Mouse (Mus musculus): Measurements from ENCODE around the gene Slc35b1.
A peak's percentile ranks its signal among the peaks of the same experiment; 100 is the strongest.
"Not testable (repeated sequence)": the region's sequence is repeated elsewhere in the genome, so short reads cannot be mapped to it uniquely, and the experiment has no call there.

The Slc35b1 gene

DNA sequence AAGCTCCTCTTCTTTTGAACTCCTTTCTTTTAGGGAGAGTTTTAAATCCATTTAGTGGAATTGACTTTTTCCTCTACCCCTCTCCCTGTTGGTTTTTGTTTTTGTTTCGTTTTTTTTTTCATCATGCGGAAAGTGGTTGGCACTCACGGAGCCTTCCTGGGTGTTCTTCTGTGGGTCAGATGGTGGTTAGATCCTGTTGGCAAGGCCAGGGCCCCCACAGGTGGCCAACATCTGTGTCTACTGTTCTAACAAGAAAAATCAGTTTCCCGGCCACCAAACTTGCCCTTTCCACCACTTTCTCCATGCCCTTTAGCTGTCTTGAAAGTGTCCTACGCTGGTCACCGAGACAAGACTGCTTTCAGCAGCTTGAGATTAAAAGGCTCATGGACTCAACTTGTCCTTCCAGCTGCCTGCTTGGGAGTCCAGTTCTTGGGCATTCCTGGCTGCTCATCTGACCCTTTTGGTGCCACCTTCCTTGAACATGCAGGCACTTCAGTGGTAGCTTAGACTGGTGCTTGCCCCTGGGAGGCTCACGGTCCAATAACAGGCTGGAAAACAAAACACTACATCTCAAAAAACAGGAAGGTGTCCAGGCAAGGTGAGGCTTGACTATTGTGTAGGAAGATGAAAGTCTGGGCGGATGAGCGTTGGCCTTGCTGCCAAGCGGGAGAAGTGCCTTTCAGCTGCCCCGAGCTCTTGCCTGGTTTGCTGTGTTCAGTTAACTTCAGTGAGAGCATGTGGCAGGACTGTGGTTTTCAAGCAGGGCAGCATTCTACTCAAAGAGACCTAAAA is 8.4 kb downstream of the Slc35b1 start:
- no peak for DNase-seq (ENCODE audit: extremely low spot score, low read depth, low spot score)

DNA sequence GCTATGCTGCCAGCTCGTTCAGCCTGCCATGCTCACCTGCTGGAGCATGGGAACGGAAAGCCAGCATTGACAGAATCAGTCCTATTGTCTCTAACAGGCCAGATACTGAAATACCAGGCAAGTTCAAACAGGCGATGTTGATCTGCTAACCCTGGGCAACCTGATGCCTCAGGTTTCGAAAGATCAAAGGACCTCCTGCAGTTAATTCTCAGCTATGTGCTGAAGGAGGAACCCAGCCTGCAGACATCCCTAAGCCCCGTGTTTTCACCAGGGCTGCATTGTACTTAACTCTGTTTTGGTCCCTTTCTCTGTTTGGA is 9.0 kb downstream of the Slc35b1 start:
- DNase-seq (ENCODE audit: extremely low spot score, low read depth, low spot score), result no peak

DNA sequence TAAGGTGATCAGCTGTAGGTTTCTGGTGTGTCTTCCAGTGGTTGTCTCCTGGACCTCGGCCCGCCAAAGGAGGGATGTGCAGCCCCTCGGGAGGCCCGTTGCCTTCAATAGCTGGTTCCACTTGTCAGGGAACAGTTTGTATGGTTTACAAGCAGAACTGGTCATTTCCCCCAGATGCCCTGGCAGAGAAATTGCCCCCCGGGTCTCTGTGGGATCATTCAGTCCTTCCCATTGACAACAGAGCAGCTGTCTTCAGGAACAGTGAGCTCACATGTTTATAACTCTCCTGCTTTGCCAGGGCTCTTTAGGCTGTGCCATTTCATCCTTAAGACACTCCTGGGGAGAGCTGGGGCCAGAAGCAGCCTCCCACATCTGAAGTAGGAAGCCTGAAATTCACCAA is 9.6 kb downstream of the Slc35b1 start:
- no peak for DNase-seq (ENCODE audit: extremely low spot score, low read depth, low spot score)

DNA sequence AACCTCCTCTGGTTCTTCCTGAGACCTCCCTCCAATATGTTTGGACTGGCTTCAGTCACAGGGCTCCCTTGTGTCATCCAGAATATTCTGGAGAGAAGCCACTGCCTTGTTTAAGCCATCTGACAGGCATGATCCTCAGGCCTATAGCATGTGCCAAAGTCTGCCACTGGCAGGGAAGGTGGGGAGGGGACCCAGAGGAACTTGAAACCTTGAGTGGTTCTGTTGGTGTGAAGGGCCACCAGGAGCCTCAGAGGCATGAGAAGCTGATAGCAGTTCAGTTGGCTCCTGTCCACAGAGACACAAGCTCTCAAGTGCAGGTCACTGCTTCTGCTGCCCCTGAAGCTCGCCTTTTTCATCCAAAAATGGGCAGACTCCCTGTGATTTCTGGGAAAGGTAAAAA is 12.1 kb downstream of the Slc35b1 start:
- DNase-seq (ENCODE audit: extremely low spot score, low read depth, low spot score), result no peak

DNA sequence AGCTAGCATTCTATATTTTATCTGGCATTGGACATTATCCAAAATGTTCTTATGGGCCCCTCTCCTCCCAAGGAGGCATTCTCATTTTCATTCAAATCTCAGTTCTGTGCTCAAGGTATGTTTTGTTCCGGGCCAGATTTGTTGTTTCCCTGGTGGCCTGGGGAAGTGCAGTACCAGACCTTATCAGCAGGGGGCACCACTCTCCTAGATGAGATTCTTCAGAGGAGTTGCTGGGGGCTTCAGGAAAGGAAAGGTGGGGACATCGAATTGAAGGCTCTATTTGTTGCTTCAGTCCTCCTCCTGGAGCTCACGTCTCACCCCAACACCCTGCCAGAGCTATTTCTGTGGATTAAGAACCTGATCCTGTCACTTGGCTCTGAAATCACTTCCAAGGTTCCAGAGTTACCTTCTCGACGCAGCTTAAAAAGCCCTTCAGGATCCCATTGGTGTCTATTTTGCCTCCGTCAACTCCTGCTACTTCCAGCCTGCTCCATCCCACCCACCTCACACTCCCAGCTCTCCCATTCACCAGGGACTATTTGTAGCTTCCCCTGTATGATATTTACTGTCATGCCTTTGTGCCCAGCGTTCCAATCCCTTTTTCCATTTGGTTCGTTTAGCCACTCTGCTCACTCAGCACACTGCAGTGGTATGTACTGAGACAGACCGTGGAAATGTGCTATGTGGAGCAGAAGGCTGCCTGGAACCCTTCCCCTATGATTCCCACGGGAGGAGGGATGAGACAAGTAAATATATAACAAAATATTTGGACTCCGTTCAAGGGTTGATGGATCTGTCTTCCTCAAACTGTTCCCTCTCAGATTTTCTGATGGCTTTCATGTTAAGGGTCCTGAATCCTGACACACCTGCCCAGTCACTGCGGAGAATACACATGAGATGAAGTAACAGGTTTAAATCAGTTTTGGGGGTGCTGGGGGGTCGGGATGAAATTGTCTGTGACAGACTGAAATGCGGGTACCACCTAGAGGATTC is 13.6 kb downstream of the Slc35b1 start:
- DNase-seq (ENCODE audit: extremely low spot score, low read depth, low spot score), result no peak

DNA sequence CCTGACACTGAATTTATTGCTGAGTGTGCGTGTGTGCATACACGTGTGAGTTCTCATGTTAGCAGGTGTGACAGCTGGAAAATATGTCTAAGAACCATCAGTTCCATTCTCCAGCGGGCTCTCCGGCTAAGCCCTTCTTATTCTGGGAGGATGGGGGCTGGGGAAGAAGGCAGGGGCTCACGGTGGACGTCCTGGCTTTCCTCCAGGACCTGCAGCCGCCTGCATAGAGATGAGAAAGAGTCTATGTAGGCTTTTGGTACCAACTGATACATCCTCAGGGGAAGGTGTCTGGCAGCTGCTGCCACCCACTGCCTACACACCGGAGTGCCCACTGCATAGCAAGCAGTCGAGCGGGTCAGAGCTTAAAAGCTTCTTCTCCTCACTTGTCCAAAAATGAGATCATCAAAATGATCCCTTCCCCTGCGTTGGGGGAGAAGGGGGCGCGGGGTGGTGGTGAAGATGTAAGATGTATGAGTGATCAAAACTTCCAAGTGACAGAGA is 15.1 kb downstream of the Slc35b1 start:
- DNase-seq (ENCODE audit: extremely low spot score, low read depth, low spot score), result no peak

DNA sequence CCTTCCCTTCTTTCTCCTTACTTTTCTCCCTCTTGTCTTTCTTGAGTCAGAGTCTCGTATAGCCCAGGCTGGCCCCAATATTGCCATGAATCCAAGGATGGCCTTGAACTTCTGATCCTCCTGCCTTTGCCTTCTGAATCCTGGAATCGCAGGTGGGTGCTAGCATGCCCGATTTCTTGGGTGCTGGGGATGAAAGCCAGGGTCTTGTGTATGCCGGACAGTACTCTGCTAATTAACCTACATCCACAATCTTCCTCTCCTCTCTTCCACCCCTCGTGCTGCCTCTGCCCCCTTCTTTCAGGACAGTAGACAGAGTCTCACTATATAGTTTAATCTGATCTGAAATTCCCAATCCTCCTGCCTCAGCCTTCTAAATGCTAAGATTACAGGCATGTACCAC is 17.1 kb downstream of the Slc35b1 start:
- DNase-seq (ENCODE audit: extremely low spot score, low read depth, low spot score), result no peak

DNA sequence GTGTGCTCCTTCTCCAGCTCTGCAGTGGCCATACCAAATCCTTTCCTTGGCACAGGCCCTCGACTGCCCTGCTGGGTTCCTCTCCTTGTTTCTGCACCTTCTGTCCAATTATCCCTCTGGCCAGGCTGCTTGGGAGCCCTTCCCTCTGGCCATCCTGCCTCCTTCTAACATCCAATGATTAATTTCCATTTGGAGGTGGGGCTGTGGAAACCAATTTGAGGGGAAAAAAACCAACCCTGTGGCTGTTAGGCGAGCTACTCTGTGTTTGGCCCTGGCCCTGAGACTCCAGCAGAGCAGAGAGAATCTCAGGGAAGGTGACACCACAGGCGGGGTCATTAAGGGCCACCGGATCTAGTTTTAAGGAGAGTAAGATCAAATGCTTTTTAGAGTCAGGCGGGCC is 17.7 kb downstream of the Slc35b1 start:
- DNase-seq (ENCODE audit: extremely low spot score, low read depth, low spot score), result no peak

DNA sequence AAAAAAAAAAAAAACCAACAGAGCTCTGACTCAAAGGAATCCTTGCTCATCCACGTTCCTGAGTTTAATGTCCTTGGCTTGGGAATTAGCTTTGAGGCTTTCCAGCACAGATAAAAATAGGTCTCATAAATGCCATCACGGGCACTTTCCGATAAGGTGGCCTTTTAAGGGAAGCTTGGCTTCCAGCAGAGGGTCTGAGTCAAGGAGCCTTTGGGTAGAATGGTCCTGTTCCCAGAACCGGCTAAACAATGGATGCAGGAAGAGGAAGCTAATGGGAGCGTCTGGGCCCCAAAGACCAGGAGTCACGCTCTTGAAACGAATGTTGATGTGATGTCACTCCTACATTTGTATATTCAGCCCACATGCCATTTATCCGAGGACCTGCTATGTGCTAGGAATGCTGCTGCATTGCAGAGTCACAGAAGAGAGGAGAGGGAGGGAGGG is 18.2 kb downstream of the Slc35b1 start:
- DNase-seq (ENCODE audit: extremely low spot score, low read depth, low spot score), result no peak

DNA sequence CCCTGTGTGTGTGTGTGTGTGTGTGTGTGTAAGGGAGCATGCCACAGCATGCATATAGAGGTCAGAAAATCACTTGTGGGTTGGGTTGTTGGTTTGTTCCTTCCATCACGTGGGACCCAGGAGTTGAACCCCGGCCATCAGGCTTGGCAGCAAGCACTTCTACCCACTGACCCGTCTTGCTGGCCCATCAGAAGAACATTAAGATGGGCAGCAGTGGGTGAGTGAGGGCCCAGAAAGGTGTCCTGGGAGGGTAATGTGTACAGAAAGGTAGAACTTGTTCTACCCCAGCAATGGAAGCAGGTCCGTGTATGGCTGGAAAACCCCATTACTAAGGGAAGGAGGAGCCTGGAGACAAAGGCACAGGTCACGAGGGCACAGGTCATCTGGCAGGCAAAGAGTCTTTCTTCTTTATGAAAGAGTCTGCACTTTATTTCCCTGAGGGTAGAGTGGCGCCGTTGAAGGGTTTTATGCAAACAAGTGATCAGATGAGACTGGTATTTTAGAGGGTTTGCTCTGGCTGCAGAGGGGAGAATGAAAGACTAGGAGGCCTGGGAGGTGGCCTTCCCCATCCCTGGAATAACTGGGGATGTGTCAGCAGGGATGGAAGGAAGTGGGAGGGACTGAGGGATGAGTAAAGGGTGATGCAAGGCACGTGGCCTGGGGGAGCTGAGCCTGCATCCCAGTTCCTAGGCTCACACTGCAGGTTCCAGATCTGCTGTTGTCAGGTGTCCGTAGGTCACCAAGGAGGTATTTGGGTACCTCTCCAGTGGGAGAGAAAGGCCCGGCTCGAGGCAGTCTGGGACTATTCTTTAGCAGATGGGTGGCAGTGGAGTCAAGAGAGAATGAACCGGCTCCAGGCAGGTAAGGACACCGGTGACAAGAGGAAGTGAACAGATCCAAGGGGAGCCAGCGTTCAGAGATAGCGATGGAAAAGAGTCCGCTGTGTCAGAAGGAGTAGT is 19.2 kb downstream of the Slc35b1 start:
- no peak for DNase-seq (ENCODE audit: extremely low spot score, low read depth, low spot score)

DNA sequence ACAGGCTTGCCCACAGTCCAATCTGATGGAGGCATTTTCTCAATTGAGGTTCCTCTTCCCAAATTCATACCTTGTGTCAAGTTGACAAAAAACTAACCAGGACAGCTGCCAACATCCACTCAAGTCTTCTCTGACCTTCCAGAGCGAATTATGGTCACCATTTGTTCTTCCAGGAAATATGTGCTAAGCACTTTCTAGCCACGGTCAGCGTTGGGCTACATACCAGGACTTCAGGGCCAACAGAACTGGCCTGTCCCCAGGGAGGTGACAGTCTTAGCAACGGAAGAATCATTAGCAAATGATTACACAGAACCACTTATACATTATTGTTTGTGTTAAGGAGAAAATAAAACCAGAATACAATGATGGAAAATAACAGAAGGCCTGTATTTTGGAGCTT is 21.3 kb downstream of the Slc35b1 start:
- DNase-seq (ENCODE audit: extremely low spot score, low read depth, low spot score), result no peak

DNA sequence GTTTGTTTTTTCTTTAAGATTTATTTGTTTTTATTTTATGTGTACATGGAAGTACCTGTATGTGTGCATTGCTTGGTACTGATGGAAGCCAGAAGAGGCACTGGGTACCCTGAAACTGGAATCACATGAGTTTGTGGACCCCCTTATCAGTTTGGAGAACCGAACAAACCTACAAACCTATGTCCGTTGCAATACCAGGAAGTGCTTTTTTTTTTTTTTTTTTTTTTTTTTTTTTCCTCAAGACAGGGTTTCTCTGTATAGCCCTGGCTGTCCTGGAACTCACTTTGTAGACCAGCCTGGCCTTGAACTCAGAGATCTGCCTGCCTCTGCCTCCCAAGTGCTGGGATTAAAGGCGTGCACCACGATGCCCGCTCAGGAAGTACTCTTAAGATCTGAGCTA is 21.9 kb downstream of the Slc35b1 start:
- not testable (repeated sequence) for DNase-seq (ENCODE audit: extremely low spot score, low read depth, low spot score)

DNA sequence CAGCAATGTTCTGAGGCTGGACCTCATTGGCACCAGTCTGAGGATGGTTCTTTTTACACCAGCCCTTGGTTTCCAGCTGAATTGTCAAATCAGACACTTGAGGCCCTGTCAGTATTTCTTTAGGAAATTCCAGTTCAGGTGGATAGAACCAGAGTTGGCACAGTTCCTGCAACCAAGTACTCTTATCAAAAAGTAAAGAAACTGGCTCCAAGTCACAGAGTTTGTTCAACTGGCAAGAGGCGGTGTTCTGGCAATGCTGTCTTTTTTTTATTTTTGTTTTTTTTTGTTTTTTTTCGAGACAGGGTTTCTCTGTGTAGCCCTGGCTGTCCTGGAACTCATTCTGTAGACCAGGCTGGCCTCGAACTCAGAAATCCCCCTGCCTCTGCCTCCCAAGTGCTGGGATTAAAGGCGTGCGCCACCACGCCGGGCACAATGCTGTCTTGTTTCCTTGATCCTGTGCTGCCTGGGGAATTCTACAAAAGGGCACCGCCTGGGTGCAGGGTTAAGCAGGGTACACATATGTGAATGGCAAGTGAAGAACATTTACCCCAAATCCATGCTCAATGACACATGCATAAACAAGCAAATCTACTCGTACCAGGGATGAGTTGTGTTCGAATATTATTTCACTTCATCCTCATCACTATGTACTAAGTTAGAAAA is 25.1 kb downstream of the Slc35b1 start:
- no peak for DNase-seq (ENCODE audit: extremely low spot score, low read depth, low spot score)

DNA sequence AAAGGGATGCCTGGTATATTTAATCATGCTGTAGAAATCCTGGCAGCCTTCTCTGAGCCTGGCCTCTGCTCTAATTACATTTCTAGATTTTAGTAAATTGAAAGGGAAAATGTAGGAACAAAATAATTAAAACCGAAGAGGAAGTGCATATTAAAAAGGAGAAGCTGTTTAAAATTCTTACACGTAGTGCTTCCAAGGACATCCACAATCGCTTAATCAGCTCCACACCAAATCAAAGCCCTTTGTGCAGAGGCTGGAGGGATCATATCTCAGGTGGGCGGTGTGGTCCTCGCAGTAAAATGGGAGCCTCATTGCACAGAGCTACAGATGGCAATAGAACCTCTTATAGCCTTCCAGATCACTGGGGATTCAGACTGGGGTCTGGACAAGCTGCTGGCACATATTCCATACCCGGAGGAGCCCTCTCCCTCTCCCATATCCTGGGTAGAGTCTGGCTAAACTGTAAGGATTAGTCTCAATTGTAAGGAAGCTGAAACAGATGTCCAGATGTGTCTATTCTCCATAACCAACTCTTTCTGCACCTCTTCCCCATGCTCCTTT is 27.0 kb downstream of the Slc35b1 start:
- DNase-seq (ENCODE audit: extremely low spot score, low read depth, low spot score), result no peak

DNA sequence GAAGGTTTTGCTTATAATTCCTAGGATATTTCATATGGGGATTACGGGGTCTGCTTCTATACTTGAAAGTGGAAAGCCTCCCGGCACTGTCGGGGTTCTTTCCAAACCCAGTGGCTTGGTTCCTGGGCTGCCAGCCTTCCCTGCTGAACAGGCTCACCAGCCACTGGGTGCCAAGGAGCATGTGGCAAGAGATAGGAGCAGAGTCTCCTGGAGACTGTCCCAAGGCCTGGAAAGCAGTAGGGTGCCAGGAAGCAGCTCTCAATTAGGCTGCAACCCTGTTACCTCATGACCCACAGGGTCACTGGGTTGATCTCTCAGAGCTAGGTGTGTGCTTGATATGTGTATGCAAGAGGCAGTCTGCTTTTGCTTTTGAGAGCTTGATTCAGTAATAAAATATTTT is 28.1 kb downstream of the Slc35b1 start:
- DNase-seq (ENCODE audit: extremely low spot score, low read depth, low spot score), result no peak

DNA sequence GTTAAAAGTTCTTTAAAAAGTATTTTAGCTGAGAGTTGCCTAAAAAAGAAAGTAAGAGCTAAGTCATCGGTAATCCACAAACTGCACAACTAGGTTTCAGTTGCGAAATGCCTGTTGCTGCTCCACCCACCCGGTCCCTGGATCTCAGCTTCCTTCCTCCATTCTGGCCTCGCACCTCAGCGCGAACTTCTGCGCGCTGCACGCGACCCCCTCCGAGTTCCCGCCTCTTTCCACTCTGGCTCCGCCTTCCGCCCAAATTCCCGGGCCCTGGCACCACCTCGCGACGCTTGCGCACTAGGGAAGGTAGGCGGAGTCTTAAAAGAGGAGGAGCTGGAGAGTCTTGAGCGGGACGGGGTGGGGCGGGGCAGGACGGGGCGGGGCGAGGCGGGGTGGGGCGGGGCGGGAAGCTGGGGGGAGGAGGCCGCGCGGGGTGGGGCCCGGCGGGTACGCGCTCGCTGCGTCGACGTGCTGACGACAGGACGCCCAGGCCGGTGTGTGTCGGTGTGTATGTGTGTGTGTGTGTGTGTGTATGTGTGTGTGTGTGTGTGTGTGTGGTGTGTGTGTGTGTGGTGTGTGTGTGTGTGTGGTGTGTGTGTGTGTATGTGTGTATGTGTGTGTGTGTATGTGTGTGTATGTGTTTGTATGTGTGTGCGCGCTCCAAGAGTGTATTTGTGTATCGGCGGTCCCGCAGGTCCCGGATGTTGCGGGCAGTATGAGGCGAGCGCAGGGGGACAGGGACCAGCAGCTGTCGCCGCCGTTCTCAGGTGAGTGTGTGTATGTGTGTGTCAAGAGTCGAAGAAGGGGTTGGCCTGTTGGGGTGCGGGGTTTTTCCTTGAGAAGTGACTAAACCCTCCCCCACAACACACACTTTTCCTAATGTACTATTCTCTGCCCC is 29.4 kb downstream of the Slc35b1 start, which contains the start of gene Spop:
TSS of gene Spop (plus strand) at position 440 of the 895 bp plus-strand sequence.
- DNase-seq (ENCODE audit: extremely low spot score, low read depth, low spot score), result peak; percentile 70

DNA sequence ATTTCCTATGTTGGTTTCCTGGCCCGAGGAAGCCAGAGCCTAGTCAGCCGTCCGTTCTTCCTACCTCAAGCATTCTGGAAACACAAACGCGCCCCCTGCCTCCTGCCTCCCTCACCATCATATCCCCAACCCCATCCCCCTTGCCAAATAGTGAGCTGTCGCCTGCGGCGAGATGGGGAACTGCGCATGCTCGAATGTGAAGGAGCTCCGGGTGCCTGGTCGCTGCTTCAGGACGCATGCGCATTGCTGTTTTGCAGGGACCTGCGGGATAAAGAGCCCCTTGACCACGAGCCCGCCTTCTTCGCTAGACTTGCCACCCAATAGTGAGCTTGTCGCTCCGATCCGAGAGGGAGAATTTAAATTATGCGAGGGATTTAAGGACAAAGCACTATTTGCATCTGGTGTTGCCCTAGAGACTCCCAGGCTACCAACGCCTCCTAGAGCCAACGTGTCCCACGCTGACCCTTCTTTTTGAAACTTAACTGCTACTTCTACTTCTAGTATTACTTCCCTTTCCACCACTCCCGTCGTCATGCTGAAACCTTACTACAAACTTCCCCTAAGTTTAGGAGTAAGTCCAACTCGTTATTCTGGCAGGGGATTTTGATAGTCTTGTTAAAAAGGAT is 30.2 kb downstream of the Slc35b1 start:
- DNase-seq (ENCODE audit: extremely low spot score, low read depth, low spot score), result peak; percentile 99

DNA sequence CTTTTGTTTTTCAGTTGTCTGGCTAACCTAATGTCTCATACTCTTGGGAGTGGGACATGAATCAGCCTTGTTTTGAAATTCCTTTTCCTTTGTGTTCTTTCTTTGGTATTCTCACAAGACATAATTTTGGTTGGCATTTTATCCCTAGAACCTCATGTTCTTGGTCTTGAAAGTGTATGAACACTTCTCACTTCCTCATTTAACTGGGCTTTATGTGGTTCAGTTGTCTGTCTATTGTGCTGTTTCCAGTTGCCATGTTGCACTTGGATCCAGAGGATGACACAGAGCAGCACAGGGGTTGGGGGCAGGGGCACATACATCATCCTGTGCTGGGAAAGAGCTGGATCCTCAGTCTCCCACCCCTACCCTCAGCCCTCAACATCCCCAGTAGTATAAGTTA is 31.4 kb downstream of the Slc35b1 start:
- DNase-seq (ENCODE audit: extremely low spot score, low read depth, low spot score), result no peak
